8 mouse cellular contexts compared by ENCODE assay signal in the genomic region with DNA sequence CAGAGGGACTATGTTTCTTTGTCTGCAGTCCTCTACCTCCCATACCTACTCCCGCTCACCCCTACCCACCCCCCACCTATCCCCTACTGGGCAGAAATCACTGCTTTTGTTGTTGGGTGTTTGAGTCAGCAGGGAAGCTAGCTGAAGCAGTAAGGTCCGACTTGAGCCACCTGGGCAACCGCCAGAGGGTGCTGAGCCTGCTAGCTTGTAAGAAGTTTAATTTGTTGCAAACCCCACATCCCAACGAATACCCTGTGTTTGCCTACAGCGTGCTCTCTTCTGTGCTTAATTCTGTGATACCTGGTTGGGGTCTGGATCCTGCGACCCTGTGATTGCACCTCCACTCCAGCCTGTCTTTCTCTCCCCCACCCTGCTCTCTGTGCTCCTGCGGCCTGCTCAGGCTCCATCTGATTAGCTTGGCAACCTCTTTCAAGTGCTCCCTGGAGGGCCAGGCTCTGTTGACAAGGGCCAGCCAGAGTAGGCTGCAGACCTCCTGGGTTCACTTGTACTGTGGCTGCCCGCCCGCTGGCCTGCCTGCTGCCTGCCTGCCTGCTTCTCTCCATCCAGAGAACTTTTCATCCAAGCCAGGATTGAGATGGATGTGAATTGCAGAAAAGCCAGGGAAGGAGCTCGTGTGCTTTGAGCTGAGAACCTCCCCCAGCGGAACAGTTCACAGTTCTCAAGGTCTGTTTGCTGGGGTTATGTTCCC.
A peak's percentile ranks its signal among the peaks of the same experiment; 100 is the strongest.
DNase-seq lines count a peak whose midpoint lies in the region; ATAC-seq and TF ChIP-seq lines count a peak whose summit lies in the region.

No protein-coding gene starts in this region.

- peak overlapping the region; percentile 37 for H3K9ac ChIP-seq in heart, embryonic 13.5 days
- no peak overlapping the region for H3K9ac ChIP-seq in hindbrain, embryonic 14.5 days
- H3K9ac ChIP-seq in lung, postnatal 0 days (replicated peaks; ENCODE audit: low read depth), result no peak overlapping the region

- no peaks in the 10 kb centered on the region for H3K9me3 ChIP-seq in heart, embryonic 13.5 days
- no peaks in the 10 kb centered on the region for H3K9me3 ChIP-seq in hindbrain, embryonic 14.5 days (ENCODE audit: control insufficient read depth, low read length)
- no peaks in the 10 kb centered on the region for H3K9me3 ChIP-seq in lung, postnatal 0 days (ENCODE audit: low read length)

- DNase-seq in heart, postnatal 4 days, result no peak
- DNase-seq in cerebellum, postnatal 25 days, result peak; percentile 58 to 63
- no peak for DNase-seq in hindbrain, embryonic 14.5 days (ENCODE audit: low spot score)
- DNase-seq in lung, postnatal 0 days (ENCODE audit: low spot score), result peak; percentile 63
- DNase-seq in frontal cortex, postnatal 14 days (ENCODE audit: low spot score in 2 of 2), result no peak
- DNase-seq in thymus, postnatal 4 days, result no peak
- no peak for DNase-seq in ovary, postnatal 14 days (ENCODE audit: low spot score)

- peaks cover 49% of the 10 kb centered on the region for H3K4me1 ChIP-seq in heart, embryonic 13.5 days
- H3K4me1 ChIP-seq in hindbrain, embryonic 14.5 days (replicated peaks; ENCODE audit: control insufficient read depth, insufficient read depth, low read length), result peaks cover 17% of the 10 kb centered on the region; the same call in 1 of the 2 replicates
- H3K4me1 ChIP-seq in lung, postnatal 0 days (ENCODE audit: insufficient read depth, low read depth, low read length), result peaks cover 4% of the 10 kb centered on the region; the same call in 1 of the 2 replicates

- ATAC-seq in heart, embryonic 13.5 days (ENCODE audit: extremely low read depth, insufficient number of reproducible peaks, low FRiP score, low TSS enrichment), result no peak; the same call in 1 of the 2 replicates
- peak; percentile 32; the same call in 1 of the 2 replicates for ATAC-seq in hindbrain, embryonic 14.5 days (ENCODE audit: low FRiP score)
- peak; percentile 88 for ATAC-seq in lung, postnatal 0 days

- 22% methylated on average over 11 of the region's 11 CpGs for WGBS in heart, embryonic 13.5 days
- 14% methylated on average over 11 of the region's 11 CpGs for WGBS in hindbrain, embryonic 14.5 days
- 32% methylated on average over 11 of the region's 11 CpGs for WGBS in lung, postnatal 0 days

- H3K27ac ChIP-seq in heart, embryonic 13.5 days (replicated peaks), result peak overlapping the region; percentile 62
- no peak overlapping the region for H3K27ac ChIP-seq in hindbrain, embryonic 14.5 days
- no peak overlapping the region for H3K27ac ChIP-seq in lung, postnatal 0 days (ENCODE audit: low read length)

- peak overlapping the region; percentile 27 for H3K4me2 ChIP-seq in heart, embryonic 13.5 days
- no peak overlapping the region for H3K4me2 ChIP-seq in hindbrain, embryonic 14.5 days (replicated peaks)
- no peak overlapping the region for H3K4me2 ChIP-seq in lung, postnatal 0 days (replicated peaks; ENCODE audit: low read depth, low read length)

- H3K36me3 ChIP-seq in heart, embryonic 13.5 days, result no peaks in the 10 kb centered on the region
- H3K36me3 ChIP-seq in hindbrain, embryonic 14.5 days (replicated peaks; ENCODE audit: control insufficient read depth, insufficient read depth), result no peaks in the 10 kb centered on the region
- no peaks in the 10 kb centered on the region for H3K36me3 ChIP-seq in lung, postnatal 0 days (ENCODE audit: insufficient read depth, low read length)

- no peak for TF ChIP-seq EP300 in lung, postnatal 0 days (IDR thresholded peaks at IDR 0.05)

- no peaks in the 10 kb centered on the region for H3K27me3 ChIP-seq in heart, embryonic 13.5 days (replicated peaks)
- no peaks in the 10 kb centered on the region; the same call in 1 of the 2 replicates for H3K27me3 ChIP-seq in hindbrain, embryonic 14.5 days (ENCODE audit: control insufficient read depth, insufficient read depth, low read length)
- H3K27me3 ChIP-seq in lung, postnatal 0 days (replicated peaks; ENCODE audit: insufficient read depth, low read length), result no peaks in the 10 kb centered on the region

- TF ChIP-seq CTCF in lung, postnatal 0 days (IDR thresholded peaks at IDR 0.05), result peak; percentile 51

- H3K4me3 ChIP-seq in heart, embryonic 13.5 days, result peak overlapping the region; percentile 8; the same call in 1 of the 2 replicates
- H3K4me3 ChIP-seq in hindbrain, embryonic 14.5 days (replicated peaks; ENCODE audit: low read length), result no peak overlapping the region
- H3K4me3 ChIP-seq in lung, postnatal 0 days (ENCODE audit: low read depth, low read length), result no peak overlapping the region

Comparison
In these comparisons a context has a peak if more than half of its experiments do, and no peak if none do; other contexts are left out.
1. DNase-seq: peak in cerebellum, postnatal 25 days (2 of 2) and lung, postnatal 0 days (single experiment); none in heart, postnatal 4 days (single experiment), hindbrain, embryonic 14.5 days (single experiment), frontal cortex, postnatal 14 days (0 of 2), thymus, postnatal 4 days (single experiment) and ovary, postnatal 14 days (single experiment).